Mouse (Mus musculus) cerebral cortex, adult 2 months (tissue): Measurements from ENCODE around the gene B230307C23Rik.

Experiments used
- WGBS: fragments of 180-500 bp; shearing (Covaris S2); methylation state at CpG from one replicate; pipeline ENCODE4 v1.1.7; 2018; 5-methylcytosine and 5-hydroxymethylcytosine counted together

Gene B230307C23Rik

GRCm38 (mm10) chr16:98022657-98023345, 25.7 kb downstream of the B230307C23Rik start:
- 87% methylated on average over 2 of the region's 2 CpGs for WGBS

GRCm38 (mm10) chr16:98026186-98026585, 29.1 kb downstream of the B230307C23Rik start:
- WGBS, result 88% methylated on average over 8 of the region's 8 CpGs

GRCm38 (mm10) chr16:98034971-98035370, 37.9 kb downstream of the B230307C23Rik start:
- 94% methylated on average over 2 of the region's 2 CpGs for WGBS

GRCm38 (mm10) chr16:98041676-98042075, 44.6 kb downstream of the B230307C23Rik start:
- 80% methylated on average over 2 of the region's 2 CpGs for WGBS

GRCm38 (mm10) chr16:98079382-98079781, 82.3 kb downstream of the B230307C23Rik start:
- 45% methylated on average over 3 of the region's 3 CpGs for WGBS

- WGBS, result 57% methylated on average over 1 of the region's 1 CpGs
Observed at GRCm38 (mm10) chr16:98081140-98081539, 84.0 kb downstream of the B230307C23Rik start.
